Mouse (Mus musculus) thymus, adult 2 months (tissue): Measurements from ENCODE around the gene Trmt1. TPM values are rescaled to one million over a fixed set of nuclear protein-coding genes. Genes with fewer than 3 reads are reported as not detected.
A peak's percentile ranks its signal among the peaks of the same experiment; 100 is the strongest.

Source experiments
- DNase-seq: peaks from one replicate; pipeline ENCODE4 v3.0.0; 2021
- H3K27ac ChIP-seq: fragments of 200-500 bp; 2 replicates; pipeline ENCODE4 v1.5.1; 2012; ENCODE audit warnings: low read length, control low read depth; ENCODE audit not compliant: control insufficient read depth, insufficient read depth
- H3K27me3 ChIP-seq: fragments of 200-500 bp; 2 replicates; pipeline ENCODE4 v1.6.1; 2012; ENCODE audit warnings: mild to moderate bottlenecking, low read length, moderate library complexity, mixed read lengths; ENCODE audit not compliant: control insufficient read depth, insufficient read depth
- H3K36me3 ChIP-seq: fragments of 200-500 bp; 2 replicates; pipeline ENCODE4 v1.6.1; 2012; ENCODE audit warnings: mild to moderate bottlenecking, low read length, moderate library complexity; ENCODE audit not compliant: control insufficient read depth, insufficient read depth
- H3K4me1 ChIP-seq: fragments of 200-500 bp; replicated peaks from 2 replicates; pipeline ENCODE4 v1.6.1; 2012; ENCODE audit warnings: low read length; ENCODE audit not compliant: control insufficient read depth, insufficient read depth
- H3K4me3 ChIP-seq: fragments of 200-500 bp; 2 replicates; pipeline ENCODE4 v1.5.1; 2012; ENCODE audit warnings: mild to moderate bottlenecking, low read length, control low read depth, moderate library complexity; ENCODE audit not compliant: control insufficient read depth, insufficient read depth
- CTCF ChIP-seq: fragments of 200-500 bp; IDR thresholded peaks from 2 replicates; pipeline ENCODE4 v1.5.1; 2012; ENCODE audit warnings: mild to moderate bottlenecking, control low read depth, low read length, moderate library complexity, borderline replicate concordance; ENCODE audit not compliant: control insufficient read depth, poor library complexity, insufficient read depth; ENCODE audit errors: extremely low read depth
- POLR2A ChIP-seq: fragments of 200-500 bp; IDR thresholded peaks from 2 replicates; pipeline ENCODE4 v1.6.1; 2012; ENCODE audit warnings: mild to moderate bottlenecking, low read length, control low read depth, moderate library complexity; ENCODE audit not compliant: control insufficient read depth, poor library complexity, insufficient read depth; ENCODE audit errors: extremely low read depth
- WGBS: fragments of 180-500 bp; shearing (Covaris S2); methylation state at CpG from one replicate; pipeline ENCODE4 v1.1.7; 2018; 5-methylcytosine and 5-hydroxymethylcytosine counted together
- polyA plus RNA-seq: library from polyadenylated mRNA; depleted of rRNA; stranded (reverse); fragments of >200 nt; gene quantifications from 2 replicates; pipeline ENCODE4 v1.2.3, GENCODE M21; 2012

The Trmt1 gene
- polyA plus RNA-seq, 1 experiment: 169 TPM

- TF ChIP-seq CTCF: no peak
- TF ChIP-seq POLR2A: no peak
- peaks cover 4% of the 10 kb centered on the region for H3K4me1 ChIP-seq
- no peak for DNase-seq
- H3K4me3 ChIP-seq: no peak overlapping the region
- H3K27ac ChIP-seq: no peak overlapping the region
- 97% methylated on average over 4 of the region's 4 CpGs for WGBS
- no peaks in the 10 kb centered on the region for H3K36me3 ChIP-seq
- no peaks in the 10 kb centered on the region for H3K27me3 ChIP-seq
Observed at GRCm38 (mm10) chr8:84736521-84736920, 50.4 kb downstream of the Trmt1 start.

GRCm38 (mm10) chr8:84737608-84738007 is 51.5 kb downstream of the Trmt1 start:
- peak; percentile 83 for DNase-seq
- Histone ChIP-seq H3K27ac (no peak overlapping the region), H3K4me1 (peaks cover 4% of the 10 kb centered on the region), H3K4me3 (peak overlapping the region; percentile 5; the same call in 1 of the 2 replicates), H3K36me3 (no peaks in the 10 kb centered on the region), H3K27me3 (no peaks in the 10 kb centered on the region)
- peak; percentile 100 for TF ChIP-seq CTCF
- no peak for TF ChIP-seq POLR2A
- under 1% methylated on average over 16 of the region's 16 CpGs for WGBS

- WGBS: 58% methylated on average over 10 of the region's 10 CpGs
- Histone ChIP-seq H3K27ac (no peak overlapping the region), H3K4me1 (peaks cover 4% of the 10 kb centered on the region), H3K27me3 (no peaks in the 10 kb centered on the region), H3K4me3 (no peak overlapping the region), H3K36me3 (no peaks in the 10 kb centered on the region)
- TF ChIP-seq POLR2A (no peak), CTCF (no peak)
- DNase-seq: no peak
Observed at GRCm38 (mm10) chr8:84738266-84738665, 52.2 kb downstream of the Trmt1 start.

GRCm38 (mm10) chr8:84738715-84739400 is 52.8 kb downstream of the Trmt1 start:
- TF ChIP-seq POLR2A: no peak
- TF ChIP-seq CTCF: no peak
- H3K4me3 ChIP-seq: no peak overlapping the region
- WGBS: 88% methylated on average over 10 of the region's 10 CpGs
- H3K4me1 ChIP-seq: peaks cover 4% of the 10 kb centered on the region
- no peak for DNase-seq
- no peaks in the 10 kb centered on the region for H3K36me3 ChIP-seq
- H3K27me3 ChIP-seq: no peaks in the 10 kb centered on the region
- no peak overlapping the region for H3K27ac ChIP-seq

GRCm38 (mm10) chr8:84739401-84739742 is 53.3 kb downstream of the Trmt1 start:
- H3K27ac ChIP-seq: no peak overlapping the region
- TF ChIP-seq CTCF: no peak
- no peak for TF ChIP-seq POLR2A
- 48% methylated on average over 1 of the region's 1 CpGs for WGBS

GRCm38 (mm10) chr8:84740895-84741843 is 55.1 kb downstream of the Trmt1 start:
- no peak for DNase-seq
- TF ChIP-seq CTCF (no peak), POLR2A (no peak)
- no peak overlapping the region for H3K4me3 ChIP-seq
- no peaks in the 10 kb centered on the region for H3K36me3 ChIP-seq
- H3K4me1 ChIP-seq: peaks cover 18% of the 10 kb centered on the region
- WGBS: 86% methylated on average over 13 of the region's 13 CpGs
- H3K27me3 ChIP-seq: no peaks in the 10 kb centered on the region
- H3K27ac ChIP-seq: no peak overlapping the region

More at GRCm38 (mm10) chr8:84739401-84739742, 53.3 kb downstream of the Trmt1 start:
- no peaks in the 10 kb centered on the region for H3K27me3 ChIP-seq
- no peak overlapping the region for H3K4me3 ChIP-seq
- DNase-seq: no peak
- peaks cover 7% of the 10 kb centered on the region for H3K4me1 ChIP-seq
- no peaks in the 10 kb centered on the region for H3K36me3 ChIP-seq
